Mouse (Mus musculus) layer of hippocampus, postnatal 36 days (tissue): ENCODE results near the gene Ubd. TPM values are rescaled to one million over a fixed set of nuclear protein-coding genes. Genes with fewer than 3 reads are reported as not detected.
"Not testable (repeated sequence)": the region's sequence is repeated elsewhere in the genome, so short reads cannot be mapped to it uniquely, and the experiment has no call there.

Source experiments
- DNase-seq, 2 experiments: peaks; one replicate each; pipeline ENCODE4 v3.0.0; 2022
- total RNA-seq, 2 experiments: library from RNA; stranded (reverse); gene quantifications; 2 replicates each; pipeline ENCODE4 v1.2.3; 2021

Gene Ubd
- total RNA-seq: not detected

DNA sequence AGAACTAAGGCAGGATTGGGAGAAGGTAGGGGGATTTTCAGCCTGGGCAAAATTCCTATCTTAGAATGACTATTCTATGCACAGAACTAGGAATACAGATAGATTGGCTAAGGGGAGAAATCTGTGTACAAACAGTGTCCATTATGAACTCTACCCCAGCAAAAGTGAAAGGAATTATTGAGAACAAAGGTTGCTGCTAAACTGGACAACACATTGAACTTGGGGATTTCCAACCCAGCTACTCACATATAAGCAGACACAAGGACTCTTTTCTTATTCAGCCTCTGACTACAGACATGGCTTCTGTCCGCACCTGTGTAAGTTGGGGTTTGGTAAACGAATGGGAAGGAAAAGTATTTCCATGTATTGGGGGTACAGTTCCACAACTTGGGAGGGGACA, at the start of gene Ubd:
Ubd (plus strand) TSS at position 237 of the 400 bp plus-strand sequence.
- DNase-seq: no peak

DNA sequence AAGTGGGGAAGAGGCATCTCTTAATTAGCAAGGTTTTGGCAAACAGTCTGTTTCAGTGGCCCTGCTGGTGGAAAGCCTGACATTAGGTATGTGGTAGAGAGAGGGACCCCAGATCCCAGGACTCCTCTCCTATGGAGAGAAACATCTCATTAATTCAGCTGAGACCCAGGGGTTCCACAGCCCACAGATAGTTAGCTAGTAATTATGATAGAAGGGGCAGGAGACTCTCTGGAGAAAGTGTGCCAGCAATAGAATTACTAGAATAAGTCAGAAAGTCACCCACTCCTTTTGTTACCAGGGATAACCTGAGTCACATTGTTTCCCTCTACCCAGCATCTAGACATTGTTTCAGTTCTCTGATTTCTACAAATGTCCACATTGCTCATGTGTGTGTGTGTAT, 32.3 kb upstream of the Ubd start, which contains the start of gene Olfr93:
Olfr93 (minus strand) TSS at position 101 of the 400 bp plus-strand sequence.
- no peak for DNase-seq

DNA sequence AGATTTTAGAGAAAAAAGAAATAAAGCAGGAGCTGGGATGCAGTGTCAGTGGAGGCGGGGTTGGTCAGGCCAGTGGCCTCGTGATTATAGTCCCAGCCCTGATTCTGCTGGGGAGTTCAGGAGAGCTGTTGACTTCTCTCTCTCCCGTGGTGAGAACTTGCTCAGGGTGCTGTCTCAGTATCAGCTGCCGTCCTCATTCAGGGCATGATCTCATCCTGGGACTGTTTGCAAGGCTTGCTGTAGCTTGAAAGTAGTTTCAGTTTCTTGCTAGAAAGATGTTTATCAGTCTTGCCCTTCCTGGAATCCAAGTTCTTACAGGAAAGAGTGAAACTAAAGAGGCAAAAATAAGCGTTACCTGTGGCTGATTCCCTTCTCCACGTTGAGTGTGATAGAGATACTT, 8.2 kb upstream of the Ubd start:
- DNase-seq: no peak

DNA sequence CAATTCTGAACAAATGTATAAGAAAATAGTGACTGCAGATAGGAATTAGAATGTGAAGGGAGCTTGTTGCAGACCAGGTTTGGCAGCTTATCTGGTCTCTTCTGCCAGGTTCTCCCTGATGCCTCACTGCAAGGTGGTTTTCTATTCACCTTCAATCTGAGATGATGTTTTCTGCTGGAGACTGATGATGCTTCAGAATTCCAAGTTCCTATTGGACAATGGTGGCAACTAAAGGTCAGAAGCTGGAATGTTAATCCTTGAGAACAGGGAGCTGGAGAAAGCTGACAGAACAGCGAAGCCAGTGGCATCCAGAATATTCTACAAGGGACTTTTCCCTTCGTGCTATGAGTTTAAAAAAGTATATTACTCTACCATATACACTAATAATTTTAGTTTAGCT, 3.0 kb upstream of the Ubd start:
- DNase-seq: no peak

DNA sequence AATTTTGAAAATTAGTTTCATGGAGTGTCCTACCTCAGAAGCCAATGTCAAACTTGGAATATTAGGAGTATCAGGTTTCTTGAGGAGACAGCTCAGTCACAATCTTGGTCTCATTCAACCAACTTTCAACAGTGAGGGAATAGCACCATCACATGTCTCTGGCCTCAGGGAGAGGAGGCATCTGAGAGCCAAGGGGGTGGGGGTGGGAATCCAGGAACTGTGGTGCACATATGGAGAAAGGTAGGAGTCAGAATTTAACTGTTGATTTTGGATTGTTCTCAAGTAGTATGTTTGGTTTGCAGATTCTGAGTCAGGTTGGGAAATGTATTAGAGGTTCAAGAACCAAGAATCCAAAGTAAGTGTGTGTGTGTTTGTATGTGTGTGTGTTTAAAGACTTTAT, 660 bp upstream of the Ubd start:
- DNase-seq: no peak

DNA sequence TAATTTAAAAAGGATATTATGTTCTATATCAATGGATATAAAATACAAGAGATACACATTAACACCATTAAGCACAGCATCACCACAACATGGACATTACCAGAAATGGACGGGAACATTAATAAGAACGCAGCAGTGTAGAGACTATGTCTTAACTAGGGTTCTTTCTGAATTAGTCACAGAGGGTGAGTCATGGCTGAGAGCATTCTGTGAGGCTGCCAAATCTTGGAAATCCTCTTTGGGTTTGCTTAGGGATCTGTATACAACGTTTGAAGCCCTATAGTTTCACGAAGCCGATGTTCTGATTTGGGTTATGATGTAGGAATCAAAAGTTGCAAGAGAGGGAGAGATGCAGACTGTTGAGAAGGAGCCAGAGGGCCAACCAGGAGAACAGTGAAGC, 1.1 kb downstream of the Ubd start:
- DNase-seq: no peak

DNA sequence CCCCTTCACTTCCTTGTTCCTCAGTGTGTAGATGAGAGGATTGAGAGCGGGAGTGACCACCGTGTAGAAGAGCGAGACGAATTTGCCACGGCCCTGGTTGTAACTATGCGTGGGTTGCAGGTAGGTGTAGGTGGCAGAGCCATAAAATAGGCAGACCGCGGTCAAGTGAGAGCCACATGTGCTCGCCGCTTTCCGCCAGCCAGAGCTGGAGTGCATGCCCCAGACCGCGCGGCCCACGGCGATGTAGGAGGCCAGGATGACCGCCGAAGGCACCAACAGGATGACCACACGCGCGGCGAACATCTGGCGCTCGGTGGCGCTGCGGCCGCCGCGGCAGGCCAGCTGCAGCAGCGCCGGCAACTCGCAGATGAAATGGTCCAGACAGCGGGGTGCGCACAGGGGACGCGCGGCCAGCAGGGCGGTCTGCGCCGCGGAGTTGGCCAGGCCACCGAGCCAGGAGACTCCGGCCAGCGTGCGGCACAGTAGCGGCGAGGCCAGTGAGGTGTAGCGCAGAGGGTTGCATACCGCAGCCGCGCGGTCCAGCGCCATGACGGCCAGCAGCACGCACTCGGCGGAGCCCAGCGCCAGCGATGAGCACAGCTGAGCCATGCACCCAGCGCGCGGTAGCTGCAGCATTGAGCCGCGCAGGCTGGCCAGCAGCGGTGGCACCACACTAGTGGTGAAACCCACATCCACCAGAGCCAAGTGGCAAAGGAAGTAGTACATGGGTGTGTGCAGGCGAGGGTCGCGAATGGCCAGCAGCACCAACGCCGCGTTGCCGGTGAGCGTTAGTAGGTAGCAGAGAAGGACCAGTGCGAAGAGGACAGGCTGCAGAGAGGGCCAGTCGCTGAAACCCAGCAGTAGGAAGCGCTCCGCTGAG, 3.4 kb downstream of the Ubd start:
- peak in 1 of 2 experiments; percentile 31 for DNase-seq

DNA sequence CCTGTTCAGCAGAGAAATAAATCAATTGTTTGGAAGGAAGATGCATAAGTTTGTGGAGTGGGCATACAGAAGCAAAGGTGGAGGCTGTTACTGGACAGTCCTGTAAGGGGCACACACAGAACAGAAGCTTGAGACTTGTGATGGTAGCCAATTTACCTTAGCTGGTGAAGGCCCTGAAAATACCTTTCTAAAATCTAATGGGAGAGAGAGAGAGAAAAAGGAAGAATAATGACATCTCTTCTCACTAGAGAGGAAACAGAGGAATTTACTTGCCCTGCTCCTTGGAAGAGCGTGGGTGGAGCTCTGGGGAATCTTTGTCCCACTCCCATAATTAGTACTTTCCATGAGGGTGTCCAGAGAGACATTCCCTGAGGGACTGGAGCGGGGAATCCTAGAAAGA, 7.2 kb downstream of the Ubd start, which contains the start of gene Olfr94:
Olfr94 (minus strand) TSS at position 101 of the 400 bp plus-strand sequence.
- no peak for DNase-seq

DNA sequence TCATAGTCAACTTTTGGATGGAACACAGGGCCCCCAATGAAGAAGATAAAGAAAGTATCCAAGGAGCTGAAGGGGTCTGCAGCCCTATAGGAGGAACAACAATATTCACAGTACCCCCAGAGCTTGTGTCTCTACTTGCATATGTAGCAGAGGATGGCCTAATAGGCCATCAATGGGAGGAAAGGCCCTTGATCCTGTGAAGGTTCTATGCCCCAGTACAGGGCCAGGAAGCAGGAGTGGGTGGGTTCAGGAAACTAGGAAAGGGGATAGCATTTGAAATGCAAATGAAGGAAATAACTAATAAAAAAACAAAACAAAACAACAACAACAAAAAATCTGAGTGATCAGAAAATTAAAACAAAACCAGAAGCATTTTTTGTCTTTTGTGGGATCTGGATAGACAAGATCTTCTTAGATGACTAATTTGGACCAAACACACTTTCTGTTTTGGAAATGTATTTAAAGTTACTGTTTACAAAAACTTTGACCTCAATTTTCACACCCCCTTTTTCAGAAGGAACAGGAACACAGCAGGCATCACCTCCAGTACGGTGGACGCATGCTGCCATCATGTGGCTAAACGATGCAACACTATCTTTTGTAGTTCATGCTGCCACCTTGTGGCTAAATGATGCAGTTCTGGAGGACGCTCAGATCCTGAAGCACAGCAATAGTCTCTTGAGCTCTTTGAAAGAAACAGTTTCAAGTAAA, 9.7 kb downstream of the Ubd start:
- peak; percentile 76 to 78 for DNase-seq

DNA sequence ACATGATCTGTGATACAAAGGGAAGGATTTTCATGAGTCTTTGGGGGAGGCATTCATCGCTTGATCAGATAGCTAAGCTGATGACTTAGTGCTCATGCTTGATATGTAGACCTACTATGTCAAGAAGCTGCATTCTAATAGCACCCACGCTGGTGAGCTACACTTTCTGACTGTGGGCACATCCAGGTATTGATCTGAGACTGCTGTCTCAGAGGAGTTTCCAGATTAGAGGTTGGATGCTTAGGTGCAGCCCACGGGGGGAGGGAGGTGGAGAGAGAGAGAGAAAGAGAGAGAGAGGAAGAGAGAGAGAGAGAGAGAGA, 10.2 kb downstream of the Ubd start:
- DNase-seq: no peak

DNA sequence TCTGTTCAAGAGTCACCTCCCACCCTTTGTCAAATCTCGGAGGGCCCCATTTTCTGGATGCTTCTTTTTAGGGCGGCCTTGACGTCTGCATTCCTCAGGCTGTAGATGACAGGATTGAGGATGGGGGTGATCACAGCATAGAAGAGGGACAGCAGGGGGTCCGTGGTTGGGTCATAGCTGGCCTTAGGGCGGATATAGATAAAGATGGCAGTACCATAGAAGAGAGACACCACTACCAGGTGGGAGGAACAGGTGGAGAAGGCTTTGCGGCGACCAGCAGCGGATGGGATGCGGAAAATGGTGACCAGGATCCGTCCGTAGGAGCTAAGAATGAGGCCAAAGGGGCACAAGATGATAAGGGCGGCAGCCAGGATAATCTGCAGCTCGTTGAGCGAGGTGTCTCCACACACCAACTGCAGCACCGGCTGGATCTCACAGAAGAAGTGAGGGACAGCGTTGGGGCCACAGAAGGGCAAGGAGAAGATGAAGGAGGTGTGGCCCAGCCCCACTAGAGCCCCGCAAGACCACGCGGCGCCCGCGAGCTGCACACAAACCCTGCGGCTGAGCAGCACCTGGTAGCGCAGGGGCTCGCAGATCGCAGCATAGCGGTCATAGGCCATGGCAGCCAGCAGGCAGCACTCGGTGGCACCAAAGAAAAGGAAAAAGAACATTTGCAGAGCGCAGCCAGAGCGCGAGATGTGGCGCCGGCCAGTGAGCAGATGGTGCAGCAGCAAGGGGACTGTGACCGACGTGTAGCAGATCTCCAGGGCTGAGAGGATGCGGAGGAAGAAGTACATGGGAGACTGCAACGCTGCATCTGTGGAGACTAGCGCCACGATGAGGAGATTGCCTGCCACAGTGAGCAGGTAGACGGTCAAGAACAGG, 17.4 kb downstream of the Ubd start:
- peak; percentile 3 for DNase-seq

DNA sequence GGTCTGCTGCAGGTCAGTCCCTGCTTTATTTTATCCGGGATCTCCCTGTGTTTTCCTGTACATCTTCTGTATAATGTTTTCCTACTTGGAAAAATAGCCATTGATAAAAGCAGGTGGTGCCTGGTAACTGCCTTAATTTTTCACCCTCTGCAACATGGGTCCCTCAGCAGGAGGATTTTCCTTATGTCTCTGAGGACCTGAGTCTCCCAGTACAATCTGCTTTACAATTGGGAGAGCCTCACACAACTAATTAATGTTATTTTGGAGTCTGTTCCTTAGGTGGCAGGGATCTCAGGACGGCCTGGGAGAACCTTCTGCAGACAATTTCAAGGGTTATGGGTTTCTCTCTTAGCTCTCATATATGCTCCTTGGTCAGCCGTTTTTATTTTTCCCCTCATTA, 19.3 kb downstream of the Ubd start, which contains the start of gene Olfr95:
Olfr95 (minus strand) TSS at position 101 of the 400 bp plus-strand sequence.
- DNase-seq: no peak

DNA sequence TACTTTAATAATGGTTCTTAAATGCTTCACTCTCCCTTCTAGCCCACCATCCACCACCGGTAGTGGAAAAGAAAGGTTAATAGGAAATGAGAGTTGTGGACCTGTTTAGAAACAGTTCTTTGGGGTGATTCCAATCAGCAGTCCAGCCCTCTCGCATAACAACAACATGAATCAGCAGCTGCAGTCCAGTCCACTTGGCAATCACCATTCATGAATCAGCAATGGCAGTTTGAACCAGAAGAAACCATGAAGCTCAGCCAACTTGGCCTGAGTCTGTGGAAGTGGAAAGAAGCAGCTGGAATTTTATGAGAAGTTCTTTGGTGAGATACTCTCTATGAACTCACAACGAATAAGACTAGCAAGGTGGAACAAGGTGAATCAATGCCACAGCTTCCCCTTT, 24.8 kb downstream of the Ubd start:
- no peak for DNase-seq

DNA sequence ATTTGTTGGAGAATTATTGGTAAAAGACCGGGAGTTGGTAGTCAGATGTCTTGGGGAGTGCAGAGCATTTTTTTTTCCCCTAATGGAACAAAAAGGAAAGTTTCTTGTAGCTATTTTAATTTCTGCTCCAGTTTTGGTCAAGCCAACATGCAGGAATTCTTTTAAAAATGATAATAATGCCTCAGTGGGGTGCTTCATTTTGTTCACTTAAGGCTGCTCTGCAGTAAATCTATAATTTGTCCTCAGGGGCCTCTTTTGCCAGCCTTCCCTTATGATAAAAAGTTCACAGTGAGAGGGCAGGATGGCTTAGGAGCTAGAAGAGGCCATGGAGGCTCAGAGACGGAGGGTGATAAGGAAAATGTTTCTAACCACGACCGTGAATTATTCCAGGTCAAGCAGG, 26.2 kb downstream of the Ubd start, which contains the start of gene Olfr96:
Olfr96 (plus strand) TSS at position 301 of the 400 bp plus-strand sequence.
- no peak for DNase-seq

DNA sequence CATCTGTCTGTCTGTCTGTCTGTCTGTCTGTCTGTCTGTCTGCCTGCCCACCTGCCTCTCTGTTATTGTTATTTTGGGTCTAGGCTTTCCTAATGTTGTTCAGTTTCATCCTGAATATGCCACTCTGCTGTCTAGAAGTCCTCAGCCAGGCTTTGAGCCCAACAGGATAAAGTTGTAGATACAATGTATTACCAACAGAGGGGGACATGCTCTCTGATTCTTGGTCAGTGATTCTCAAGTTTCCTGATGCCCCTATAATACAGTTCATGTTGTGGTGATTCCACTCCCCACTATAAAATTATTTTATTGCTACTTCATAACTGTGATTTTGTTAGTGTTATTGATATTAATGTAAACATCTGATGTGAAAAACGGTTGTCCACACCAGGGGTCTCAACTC, 28.2 kb downstream of the Ubd start:
- DNase-seq: no peak

DNA sequence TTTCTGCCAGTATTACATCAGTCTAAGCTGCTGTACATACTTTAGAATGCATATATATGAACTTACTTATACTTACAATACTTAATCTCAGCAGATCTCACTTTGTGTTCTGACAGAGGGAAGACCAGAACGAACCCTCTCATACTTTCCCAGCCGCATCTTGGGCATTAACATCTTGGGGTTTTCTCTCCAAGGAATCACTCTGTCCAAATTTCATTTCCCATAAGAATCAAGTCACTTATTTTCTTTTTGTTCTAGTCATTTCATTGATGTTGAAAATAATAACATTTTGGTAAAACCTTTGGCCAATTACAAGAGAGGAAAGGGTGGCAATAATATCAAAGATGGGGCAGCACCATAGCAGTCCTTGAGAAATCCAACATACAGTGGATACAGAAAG, 43.5 kb downstream of the Ubd start, which contains the start of gene Olfr97:
Olfr97 (minus strand) TSS at position 101 of the 400 bp plus-strand sequence.
- DNase-seq: not testable (repeated sequence)

DNA sequence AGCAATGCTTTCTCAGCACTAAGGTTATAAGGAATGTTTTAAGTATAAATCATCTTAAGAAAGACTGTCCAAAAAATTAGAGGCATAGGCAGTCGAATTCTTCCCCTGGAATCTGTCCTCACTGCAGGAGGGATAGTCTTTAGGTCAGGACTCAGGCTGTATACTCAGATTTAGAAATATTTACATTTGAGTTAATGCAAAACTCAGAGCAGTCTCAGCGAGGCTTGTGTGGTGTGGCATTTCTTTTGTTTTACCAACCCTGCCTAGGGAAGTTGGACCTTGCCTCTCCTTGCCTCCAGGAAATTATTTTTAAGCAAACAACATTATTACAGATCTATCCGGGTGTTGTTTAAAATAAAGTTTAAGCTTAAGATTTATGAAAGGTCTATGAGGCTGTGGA, 48.5 kb downstream of the Ubd start:
- DNase-seq: no peak

Other genes starting within 250 kb of the Ubd start
- 100 to 1,000 TPM; 132 to 138 TPM for gene Ppp1r11, start 242.2 kb upstream of the Ubd start, total RNA-seq
- gene Znrd1, start 235.3 kb upstream of the Ubd start, total RNA-seq: 10 to 100 TPM; 37.6 to 41.3 TPM
- gene Znrd1as, start 235.3 kb upstream of the Ubd start, total RNA-seq: 1 to 10 TPM; 6.1 to 8.8 TPM
- gene 2410137M14Rik, start 212.7 kb upstream of the Ubd start, total RNA-seq: not detected
- gene H2-M5, start 204.4 kb upstream of the Ubd start, total RNA-seq: 1 to 10 TPM in 1 of 2 experiments, under 1 TPM in 1; 1.00 to 1.1 TPM
- gene Zfp57, start 192.7 kb upstream of the Ubd start, total RNA-seq: 10 to 100 TPM; 15.9 to 18.1 TPM
- gene Mog, start 170.5 kb upstream of the Ubd start, total RNA-seq: 10 to 100 TPM; 67.6 to 72.6 TPM
- gene Gabbr1, start 147.9 kb upstream of the Ubd start, total RNA-seq: 100 to 1,000 TPM; 688 to 703 TPM
- not detected for gene Olfr90, start 105.4 kb upstream of the Ubd start, total RNA-seq
- gene Olfr91, start 95.6 kb upstream of the Ubd start, total RNA-seq: not detected
- not detected for gene Olfr92, start 73.8 kb upstream of the Ubd start, total RNA-seq
- not detected for gene Olfr93, start 32.4 kb upstream of the Ubd start, total RNA-seq
- not detected for gene Olfr94, start 7.1 kb downstream of the Ubd start, total RNA-seq
- gene Olfr95, start 19.2 kb downstream of the Ubd start, total RNA-seq: not detected
- gene Olfr96, start 26.3 kb downstream of the Ubd start, total RNA-seq: not detected
- gene Olfr97, start 43.4 kb downstream of the Ubd start, total RNA-seq: not detected
- gene Olfr98, start 69.9 kb downstream of the Ubd start, total RNA-seq: not detected
- gene H2-M3, start 76.3 kb downstream of the Ubd start, total RNA-seq: 1 to 10 TPM; 1.5 to 2.0 TPM
- not detected for gene Olfr99, start 89.6 kb downstream of the Ubd start, total RNA-seq
- not detected for gene Olfr101, start 110.4 kb downstream of the Ubd start, total RNA-seq
- gene Olfr102, start 123.2 kb downstream of the Ubd start, total RNA-seq: not detected
- not detected for gene Olfr103, start 145.8 kb downstream of the Ubd start, total RNA-seq
- not detected for gene Olfr104-ps, start 165.7 kb downstream of the Ubd start, total RNA-seq
- gene Olfr105-ps, start 185.1 kb downstream of the Ubd start, total RNA-seq: not detected
- not detected for gene Olfr106-ps, start 196.5 kb downstream of the Ubd start, total RNA-seq
- gene Olfr107, start 205.3 kb downstream of the Ubd start, total RNA-seq: not detected